Mouse (Mus musculus) gastrocnemius, adult 8-10 months (tissue): Measurements from ENCODE around the gene Xlr4b. TPM values are rescaled to one million over a fixed set of nuclear protein-coding genes. Genes with fewer than 3 reads are reported as not detected.
"Not testable (repeated sequence)": the region's sequence is repeated elsewhere in the genome, so short reads cannot be mapped to it uniquely, and the experiment has no call there.

ENCODE experiments used
- DNase-seq, 2 experiments: peaks; one replicate each; pipeline ENCODE4 v3.0.0; 2022; ENCODE audit warnings: low spot score in 2 of 2
- total RNA-seq, 4 experiments: library from RNA; stranded (reverse); gene quantifications; 2 replicates each; pipeline ENCODE4 v1.2.4; 2022

Xlr4b gene
- under 1 TPM in 2 of 4 experiments, not detected in 2; 0.41 to 0.43 TPM for total RNA-seq

DNA sequence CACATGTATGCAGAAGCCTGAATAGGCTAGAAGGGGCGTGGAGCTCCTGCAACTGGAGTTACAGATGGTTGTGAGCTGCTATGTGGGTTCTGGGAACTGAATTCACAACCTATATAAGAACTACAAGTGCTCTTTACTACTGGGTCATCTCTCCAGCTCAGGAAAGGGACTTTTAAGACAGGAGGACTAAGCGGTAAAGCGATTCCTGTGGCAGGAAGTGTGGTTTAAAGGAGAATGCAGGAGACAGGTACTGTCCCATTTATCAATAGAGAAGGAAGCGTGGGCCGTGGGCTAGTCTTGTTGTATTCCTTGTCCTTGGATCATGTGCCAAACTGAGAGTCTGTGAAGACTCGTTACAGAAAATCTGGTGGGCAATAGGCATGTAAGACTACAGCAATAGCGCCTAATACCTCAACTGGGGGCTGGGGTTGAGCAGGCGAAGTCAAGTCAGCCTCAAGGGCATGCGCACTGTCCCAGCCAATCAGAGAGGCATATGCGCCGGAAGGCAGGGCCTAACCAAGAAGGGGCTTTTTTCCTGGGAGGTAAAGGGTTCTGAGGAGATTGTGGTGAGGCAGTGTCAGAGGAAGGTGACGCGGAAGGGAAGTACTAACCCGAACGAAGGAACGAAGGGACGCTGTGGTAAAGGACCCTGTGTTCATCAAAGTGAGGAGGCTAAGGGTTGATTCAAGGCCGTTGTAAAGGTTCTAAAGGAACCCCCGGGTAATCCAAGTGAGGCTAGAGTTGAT lies at the start of gene Xlr4b:
Gene Xlr4b, plus strand, starts transcription at position 515 of the 746 bp plus-strand sequence.
- not testable (repeated sequence) for DNase-seq

DNA sequence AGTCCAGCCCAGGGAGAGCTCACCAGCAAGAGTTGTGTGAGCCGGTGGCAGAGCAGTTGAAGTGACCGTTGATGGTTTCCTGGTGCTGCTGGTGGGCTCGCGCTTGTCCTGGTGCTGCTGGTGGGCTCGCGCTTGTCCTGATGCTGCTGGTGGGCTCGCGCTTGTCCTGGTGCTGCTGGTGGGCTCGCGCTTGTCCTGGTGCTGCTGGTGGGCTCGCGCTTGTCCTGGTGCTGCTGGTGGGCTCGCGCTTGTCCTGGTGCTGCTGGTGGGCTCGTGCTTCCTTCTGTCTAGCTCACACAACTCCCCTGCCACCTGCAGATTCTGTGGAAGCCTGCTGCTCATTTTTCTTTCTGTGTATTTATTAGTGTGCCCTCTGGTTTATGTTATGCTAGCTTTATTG lies 37.2 kb upstream of the Xlr4b start, which contains the start of gene Spin2d:
Gene Spin2d, minus strand, starts transcription at position 101 of the 400 bp plus-strand sequence.
- not testable (repeated sequence) for DNase-seq

DNA sequence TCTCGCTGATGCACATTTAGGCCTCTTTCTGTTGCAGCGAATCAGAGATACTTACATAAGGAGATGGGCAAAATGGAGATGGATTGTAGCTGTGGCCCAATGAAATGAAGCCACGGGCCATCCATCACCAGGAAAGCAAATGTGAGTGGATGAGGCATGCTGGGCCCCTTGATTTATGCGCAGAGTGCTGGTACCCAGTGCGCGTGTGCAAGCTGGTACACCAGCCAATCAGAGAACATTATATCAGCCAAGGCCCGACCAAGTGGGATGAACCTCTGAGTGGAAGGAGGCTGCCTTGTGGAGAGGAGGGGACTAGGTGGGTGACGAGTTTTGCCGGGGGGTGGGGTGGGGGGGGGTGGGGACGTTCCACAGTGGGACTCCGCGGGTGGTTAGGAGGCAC lies 22.2 kb upstream of the Xlr4b start, which contains the start of gene Xlr3b:
Gene Xlr3b, plus strand, starts transcription at position 274 of the 400 bp plus-strand sequence.
- not testable (repeated sequence) for DNase-seq

DNA sequence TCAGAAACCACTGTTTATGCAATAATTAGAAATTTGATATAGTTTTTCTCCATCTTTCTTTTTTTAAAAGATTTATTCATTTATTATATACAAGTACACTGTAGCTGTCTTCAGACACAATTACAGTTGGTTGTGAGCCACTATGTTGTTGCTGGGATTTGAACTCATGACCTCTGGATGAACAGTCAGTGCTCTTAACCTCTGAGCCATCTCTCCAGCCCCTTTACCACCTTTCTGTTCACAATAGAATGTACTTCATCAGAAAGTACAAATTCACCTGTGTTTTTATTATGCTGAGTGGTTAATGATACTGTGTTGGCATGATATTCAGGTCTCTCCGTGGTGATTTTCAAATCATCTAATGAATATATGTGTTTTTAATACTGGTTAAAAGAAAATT lies 11.2 kb downstream of the Xlr4b start:
- no peak for DNase-seq

DNA sequence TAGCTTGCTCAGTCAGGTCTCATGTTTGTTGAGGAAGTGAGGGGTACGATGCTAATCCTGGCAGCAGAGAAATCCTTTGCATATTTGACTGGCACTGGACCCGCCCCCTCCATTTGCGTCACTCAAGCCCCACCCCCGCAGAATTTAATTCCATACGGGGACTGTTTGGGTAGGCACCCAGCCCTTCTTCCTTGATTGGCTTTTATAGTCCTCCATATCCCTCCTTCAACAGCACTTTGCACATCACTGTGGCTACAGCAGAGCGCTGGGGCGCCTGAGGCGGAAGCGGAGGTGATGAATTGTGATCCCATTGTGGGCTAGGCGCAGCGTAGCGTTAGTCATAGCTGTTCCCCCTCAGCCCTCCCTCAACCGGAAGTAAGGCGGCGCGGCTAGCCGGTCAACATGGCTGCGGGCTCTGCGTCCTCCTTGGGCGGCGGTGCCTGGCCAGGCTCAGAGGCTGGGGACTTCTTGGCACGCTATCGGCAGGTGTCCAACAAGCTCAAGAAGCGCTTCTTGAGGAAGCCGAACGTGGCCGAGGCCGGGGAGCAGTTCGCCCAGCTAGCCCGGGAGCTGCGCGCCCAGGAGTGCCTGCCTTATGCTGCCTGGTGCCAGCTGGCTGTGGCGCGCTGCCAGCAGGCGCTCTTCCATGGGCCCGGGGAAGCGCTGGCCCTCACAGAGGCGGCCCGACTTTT lies 13.9 kb downstream of the Xlr4b start, which contains the start of gene F8a:
Gene F8a, plus strand, starts transcription at position 378 of the 692 bp plus-strand sequence.
- peak; percentile 50 to 56 for DNase-seq

DNA sequence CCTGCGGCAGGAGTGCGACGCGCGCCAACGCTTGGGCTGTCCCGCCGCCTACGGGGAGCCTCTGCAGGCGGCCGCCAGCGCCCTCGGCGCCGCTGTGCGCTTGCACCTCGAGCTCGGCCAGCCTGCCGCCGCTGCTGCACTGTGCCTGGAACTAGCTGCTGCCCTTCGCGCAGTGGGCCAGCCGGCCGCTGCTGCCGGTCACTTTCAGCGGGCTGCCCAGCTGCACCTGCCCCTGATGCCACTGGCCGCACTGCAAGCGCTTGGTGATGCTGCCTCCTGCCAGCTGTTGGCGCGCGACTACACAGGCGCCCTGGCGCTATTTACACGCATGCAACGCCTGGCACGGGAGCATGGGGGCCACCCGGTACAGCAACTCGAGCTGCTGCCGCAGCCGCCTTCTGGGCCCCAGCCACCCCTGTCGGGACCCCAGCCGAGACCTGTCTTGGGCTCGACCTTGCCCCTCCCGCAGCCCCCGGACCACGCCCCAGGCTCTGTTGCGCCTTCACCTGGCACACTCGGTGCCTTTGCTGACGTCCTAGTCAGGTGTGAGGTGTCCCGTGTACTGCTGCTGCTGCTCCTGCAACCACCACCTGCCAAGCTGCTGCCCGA lies 14.6 kb downstream of the Xlr4b start:
- peak; percentile 11 to 54 for DNase-seq

DNA sequence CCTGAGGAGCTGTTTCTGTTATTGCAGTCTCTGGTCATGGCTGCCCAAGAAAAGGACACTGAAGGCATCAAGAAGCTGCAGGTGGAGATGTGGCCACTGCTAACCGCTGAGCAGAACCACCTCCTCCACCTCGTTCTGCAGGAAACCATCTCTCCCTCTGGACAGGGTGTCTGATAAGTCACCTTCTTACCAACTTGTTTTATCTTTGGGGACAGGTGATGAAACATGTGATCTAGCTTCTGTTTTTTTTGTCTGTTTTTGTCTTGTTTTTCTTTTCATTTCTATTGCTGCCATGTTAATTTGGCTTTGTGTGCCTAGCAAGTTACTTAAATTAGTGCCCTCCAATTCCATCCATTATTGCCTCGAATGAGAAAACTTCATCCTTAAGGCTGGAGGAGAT lies 15.2 kb downstream of the Xlr4b start:
- DNase-seq = no peak

DNA sequence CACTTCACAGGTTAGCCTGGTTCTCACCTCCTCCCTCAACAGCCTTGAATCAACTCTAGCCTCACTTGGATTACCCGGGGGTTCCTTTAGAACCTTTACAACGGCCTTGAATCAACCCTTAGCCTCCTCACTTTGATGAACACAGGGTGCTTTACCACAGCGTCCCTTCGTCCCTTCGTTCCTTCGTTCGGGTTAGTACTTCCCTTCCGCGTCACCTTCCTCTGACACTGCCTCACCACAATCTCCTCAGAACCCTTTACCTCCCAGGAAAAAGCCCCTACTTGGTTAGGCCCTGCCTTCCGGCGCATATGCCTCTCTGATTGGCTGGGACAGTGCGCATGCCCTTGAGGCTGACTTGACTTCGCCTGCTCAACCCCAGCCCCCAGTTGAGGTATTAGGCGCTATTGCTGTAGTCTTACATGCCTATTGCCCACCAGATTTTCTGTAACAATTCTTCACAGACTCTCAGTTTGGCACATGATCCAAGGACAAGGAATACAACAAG lies 28.7 kb downstream of the Xlr4b start, which contains the start of gene Xlr4c:
Gene Xlr4c, minus strand, starts transcription at position 310 of the 505 bp plus-strand sequence.
- not testable (repeated sequence) for DNase-seq

DNA sequence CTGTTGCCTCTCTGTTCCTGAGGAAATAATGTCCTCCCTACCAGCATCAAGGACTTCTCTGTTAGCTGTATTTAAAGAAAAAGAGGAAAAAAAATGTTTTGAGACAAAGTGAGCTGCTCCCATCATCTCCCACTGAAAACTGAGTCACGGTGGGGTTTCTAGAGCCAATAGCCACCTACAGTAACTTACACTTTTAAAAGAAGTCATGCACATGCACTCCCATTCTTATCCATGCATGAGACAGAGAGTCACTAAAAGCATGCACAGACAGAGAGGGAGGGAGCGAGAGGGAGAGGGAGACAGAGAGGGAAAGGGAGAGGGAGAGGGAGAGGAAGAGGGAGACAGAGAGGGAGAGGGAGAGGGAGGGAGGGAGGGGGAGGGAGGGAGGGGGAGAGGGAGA lies 48.3 kb downstream of the Xlr4b start:
- DNase-seq = not testable (repeated sequence)

DNA sequence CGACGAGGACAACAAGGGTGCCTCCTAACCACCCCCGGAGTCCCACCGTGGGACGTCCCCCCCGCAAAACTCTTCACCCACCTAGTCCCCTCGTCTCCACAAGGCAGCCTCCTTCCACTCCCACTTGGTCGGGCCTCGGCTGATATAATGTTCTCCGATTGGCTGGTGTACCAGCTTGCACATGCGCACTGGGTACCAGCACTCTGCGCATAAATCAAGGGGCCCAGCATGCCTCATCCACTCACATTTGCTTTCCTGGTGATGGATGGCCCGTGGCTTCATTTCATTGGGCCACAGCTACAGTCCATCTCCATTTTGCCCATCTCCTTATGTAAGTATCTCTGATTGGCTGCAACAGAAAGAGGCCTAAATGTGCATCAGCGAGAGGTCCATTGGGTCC lies 51.1 kb downstream of the Xlr4b start, which contains the start of gene Xlr3c:
Gene Xlr3c, minus strand, starts transcription at position 121 of the 400 bp plus-strand sequence.
- DNase-seq = not testable (repeated sequence)

Other genes with a start within 250 kb of the Xlr4b start
- under 1 TPM; 0.12 to 0.64 (median 0.58) TPM for gene Zfp185, start 227.0 kb upstream of the Xlr4b start, total RNA-seq
- under 1 TPM in 1 of 4 experiments, not detected in 3; 0.21 TPM for gene Pnma5, start 177.2 kb upstream of the Xlr4b start, total RNA-seq
- gene Pnma3, start 149.5 kb upstream of the Xlr4b start, total RNA-seq = not detected
- gene Xlr4a, start 131.9 kb upstream of the Xlr4b start, total RNA-seq = under 1 TPM in 1 of 4 experiments, not detected in 3; 0.58 TPM
- gene Xlr3a, start 117.2 kb upstream of the Xlr4b start, total RNA-seq = 1 to 10 TPM in 3 of 4 experiments, not detected in 1; 1.1 to 2.1 (median 1.4) TPM
- not detected for gene Gm14685, start 97.3 kb upstream of the Xlr4b start, total RNA-seq
- gene Xlr5b, start 65.5 kb upstream of the Xlr4b start, total RNA-seq = not detected
- gene DXBay18, start 64.9 kb upstream of the Xlr4b start, total RNA-seq = not detected
- gene Spin2d, start 37.3 kb upstream of the Xlr4b start, total RNA-seq = not detected
- gene Xlr3b, start 22.1 kb upstream of the Xlr4b start, total RNA-seq = 1 to 10 TPM in 2 of 4 experiments, under 1 TPM in 1, not detected in 1; 0.41 to 5.5 (median 4.3) TPM
- 1 to 10 TPM; 5.1 to 7.8 (median 6.6) TPM for gene F8a, start 14.0 kb downstream of the Xlr4b start, total RNA-seq
- gene Xlr4c, start 28.8 kb downstream of the Xlr4b start, total RNA-seq = not detected
- not detected for gene Xlr3c, start 51.1 kb downstream of the Xlr4b start, total RNA-seq
- not detected for gene Xlr5a, start 78.6 kb downstream of the Xlr4b start, total RNA-seq
- gene Xlr5c, start 78.6 kb downstream of the Xlr4b start, total RNA-seq = not detected
- not detected for gene Gm45015, start 122.5 kb downstream of the Xlr4b start, total RNA-seq
- gene Zfp275, start 128.3 kb downstream of the Xlr4b start, total RNA-seq = 1 to 10 TPM; 4.5 to 5.0 (median 4.6) TPM
- not detected for gene Gm18336, start 184.4 kb downstream of the Xlr4b start, total RNA-seq
- not detected for gene Zfp92, start 196.8 kb downstream of the Xlr4b start, total RNA-seq
- not detected for gene Trex2, start 221.0 kb downstream of the Xlr4b start, total RNA-seq
- gene Haus7, start 244.7 kb downstream of the Xlr4b start, total RNA-seq = 10 to 100 TPM in 3 of 4 experiments, 1 to 10 TPM in 1; 9.3 to 13.2 (median 12.2) TPM